Mouse (Mus musculus): Measurements from ENCODE around the gene Pacsin2. TPM values are rescaled to one million over a fixed set of nuclear protein-coding genes. Genes with fewer than 3 reads are reported as not detected.
A peak's percentile ranks its signal among the peaks of the same experiment; 100 is the strongest.
"Not testable (repeated sequence)": the region's sequence is repeated elsewhere in the genome, so short reads cannot be mapped to it uniquely, and the experiment has no call there.

The Pacsin2 gene
- polyA plus RNA-seq, 1 experiment from 2014 or later: 23.4 TPM

DNA sequence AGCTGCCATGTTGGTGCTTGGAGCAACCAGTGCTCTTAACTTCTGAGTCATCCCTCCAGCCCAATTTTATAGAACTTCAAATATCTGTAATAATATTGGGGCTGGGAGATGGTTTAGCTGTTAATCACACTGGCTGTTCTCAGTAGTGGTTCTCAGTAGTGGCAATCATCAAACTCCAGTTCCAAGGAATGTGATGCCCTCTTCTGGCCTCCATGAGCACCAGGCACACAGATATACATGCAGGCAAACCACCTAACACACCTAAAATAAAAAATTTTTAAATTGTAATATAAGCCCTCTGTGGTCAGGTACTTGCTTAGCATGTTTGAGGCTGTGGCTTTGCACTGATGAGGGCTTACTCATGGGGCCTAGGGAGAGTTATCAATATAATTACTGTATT is 98.7 kb downstream of the Pacsin2 start:
- Histone ChIP-seq H3K4me3 (ENCODE audit: low read depth, low read length) (no peak overlapping the region), H3K27me3 (ENCODE audit: control insufficient read depth, insufficient read depth, low read depth, low read length) (no peaks in the 10 kb centered on the region), H3K9ac (ENCODE audit: low read depth, low read length) (no peak overlapping the region), H3K4me2 (ENCODE audit: low read length) (no peak overlapping the region), H3K27ac (ENCODE audit: low read length) (no peak overlapping the region), H3K36me3 (ENCODE audit: control insufficient read depth, insufficient read depth, low read length) (no peaks in the 10 kb centered on the region), H3K4me1 (ENCODE audit: control insufficient read depth, insufficient read depth, low read length) (0 out of 2 replicates have a peak, but pooled peaks cover 2% of the 10 kb centered on the region), H3K9me3 (replicated peaks; ENCODE audit: control insufficient read depth, low read length, poor library complexity, severe bottlenecking) (no peaks in the 10 kb centered on the region)
- ATAC-seq: no peak

DNA sequence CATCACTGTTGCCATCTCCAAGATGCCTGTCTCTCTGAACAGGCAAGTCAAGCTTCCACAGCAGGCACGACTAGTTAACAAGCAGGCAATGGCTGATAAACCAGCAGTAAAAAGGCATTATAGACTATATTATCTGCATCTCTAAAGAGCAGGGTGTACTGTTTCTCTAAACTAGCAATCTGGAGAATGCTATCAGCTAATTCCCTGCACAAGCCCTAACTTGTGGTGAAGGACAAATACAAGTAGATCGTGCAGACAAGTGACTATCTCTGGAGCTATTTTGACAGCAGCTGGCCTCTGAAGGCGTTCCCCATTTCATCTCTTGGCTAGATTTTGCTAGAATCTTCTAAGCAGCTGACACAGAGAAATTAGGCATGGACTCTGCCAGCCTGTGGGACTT is 100.2 kb downstream of the Pacsin2 start:
- H3K4me3 ChIP-seq (ENCODE audit: low read depth, low read length): no peak overlapping the region
- H3K4me1 ChIP-seq (ENCODE audit: control insufficient read depth, insufficient read depth, low read length): 0 out of 2 replicates have a peak, but pooled peaks cover 2% of the 10 kb centered on the region
- H3K27me3 ChIP-seq (ENCODE audit: control insufficient read depth, insufficient read depth, low read depth, low read length): no peaks in the 10 kb centered on the region
- H3K27ac ChIP-seq (ENCODE audit: low read length): no peak overlapping the region
- H3K4me2 ChIP-seq (ENCODE audit: low read length): no peak overlapping the region
- H3K36me3 ChIP-seq (ENCODE audit: control insufficient read depth, insufficient read depth, low read length): no peaks in the 10 kb centered on the region
- no peak overlapping the region for H3K9ac ChIP-seq (ENCODE audit: low read depth, low read length)
- H3K9me3 ChIP-seq (replicated peaks; ENCODE audit: control insufficient read depth, low read length, poor library complexity, severe bottlenecking): no peaks in the 10 kb centered on the region
- WGBS: 74% methylated on average over 3 of the region's 3 CpGs
- no peak for ATAC-seq

DNA sequence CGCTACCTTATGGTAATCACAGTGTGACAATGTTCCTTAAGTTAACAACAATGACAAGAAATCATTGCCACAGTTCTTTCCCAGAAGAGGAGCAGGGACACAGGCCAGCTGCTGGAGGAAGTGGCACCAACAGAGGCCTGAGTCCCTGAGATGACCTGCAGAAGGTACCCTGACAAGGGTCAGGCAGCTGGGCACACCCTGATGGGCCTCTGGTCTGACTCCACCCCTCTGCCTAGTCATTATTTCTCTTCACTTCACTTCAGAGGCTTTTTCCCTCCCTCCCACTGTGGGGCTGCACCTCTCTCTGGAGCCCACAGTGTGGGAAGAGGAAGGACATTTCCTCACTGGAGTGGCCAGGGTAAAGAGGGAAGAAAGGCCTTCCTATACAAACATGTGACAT is 101.6 kb downstream of the Pacsin2 start:
- not testable (repeated sequence) for H3K27me3 ChIP-seq (ENCODE audit: control insufficient read depth, insufficient read depth, low read depth, low read length); H3K36me3 ChIP-seq (ENCODE audit: control insufficient read depth, insufficient read depth, low read length); H3K4me3 ChIP-seq (ENCODE audit: low read depth, low read length); H3K4me1 ChIP-seq (ENCODE audit: control insufficient read depth, insufficient read depth, low read length); H3K9ac ChIP-seq (ENCODE audit: low read depth, low read length); H3K9me3 ChIP-seq (replicated peaks; ENCODE audit: control insufficient read depth, low read length, poor library complexity, severe bottlenecking); ATAC-seq; H3K4me2 ChIP-seq (ENCODE audit: low read length); H3K27ac ChIP-seq (ENCODE audit: low read length)
- 85% methylated on average over 1 of the region's 1 CpGs for WGBS

DNA sequence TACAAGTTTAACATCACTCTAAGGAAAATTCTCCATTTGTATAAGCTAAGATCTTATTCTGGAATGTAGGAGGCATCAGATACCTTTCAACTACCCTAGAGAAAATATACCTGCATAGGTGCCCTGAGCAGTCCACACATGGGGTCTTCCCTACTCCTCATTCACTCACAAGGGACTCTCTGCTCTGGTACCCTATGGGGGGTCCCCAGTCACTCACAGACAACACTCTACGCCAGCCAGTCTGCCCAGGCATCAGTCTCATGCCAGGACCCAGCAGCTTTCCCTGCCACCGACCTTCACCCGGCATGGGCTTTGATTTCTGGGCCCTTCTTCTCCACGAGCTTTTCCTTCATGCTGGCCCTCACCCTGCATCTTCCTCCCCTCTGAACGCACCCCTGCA is 103.5 kb downstream of the Pacsin2 start:
- H3K4me2 ChIP-seq (ENCODE audit: low read length); H3K4me1 ChIP-seq (ENCODE audit: control insufficient read depth, insufficient read depth, low read length); H3K4me3 ChIP-seq (ENCODE audit: low read depth, low read length); H3K27me3 ChIP-seq (ENCODE audit: control insufficient read depth, insufficient read depth, low read depth, low read length); H3K27ac ChIP-seq (ENCODE audit: low read length); H3K9ac ChIP-seq (ENCODE audit: low read depth, low read length); H3K9me3 ChIP-seq (replicated peaks; ENCODE audit: control insufficient read depth, low read length, poor library complexity, severe bottlenecking); H3K36me3 ChIP-seq (ENCODE audit: control insufficient read depth, insufficient read depth, low read length); ATAC-seq: not testable (repeated sequence)
- 60% methylated on average over 4 of the region's 5 CpGs for WGBS

DNA sequence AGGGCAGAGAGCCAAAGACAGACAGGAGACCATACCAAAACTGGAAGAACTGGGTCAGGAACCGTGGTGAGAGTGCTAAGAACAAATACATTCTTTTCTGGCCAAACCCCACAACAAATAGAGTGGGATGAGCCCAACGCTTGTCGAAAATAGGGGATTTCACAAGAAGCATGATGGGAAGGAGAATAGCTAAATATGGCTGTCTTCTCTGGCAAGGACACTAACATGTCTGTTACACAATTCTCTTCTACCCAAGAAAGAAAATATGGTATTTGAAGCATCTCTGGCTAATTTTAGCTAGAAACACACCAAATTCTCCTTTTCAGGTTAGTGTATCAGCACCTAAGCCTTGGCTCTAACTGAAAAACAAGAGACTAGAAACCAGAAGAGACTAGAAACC is 104.3 kb downstream of the Pacsin2 start:
- H3K4me1 ChIP-seq (ENCODE audit: control insufficient read depth, insufficient read depth, low read length): no peaks in the 10 kb centered on the region
- ATAC-seq: no peak
- WGBS: 79% methylated on average over 3 of the region's 3 CpGs
- H3K9ac ChIP-seq (ENCODE audit: low read depth, low read length): no peak overlapping the region
- no peaks in the 10 kb centered on the region for H3K27me3 ChIP-seq (ENCODE audit: control insufficient read depth, insufficient read depth, low read depth, low read length)
- H3K4me2 ChIP-seq (ENCODE audit: low read length): no peak overlapping the region
- H3K27ac ChIP-seq (ENCODE audit: low read length): no peak overlapping the region
- no peaks in the 10 kb centered on the region for H3K9me3 ChIP-seq (replicated peaks; ENCODE audit: control insufficient read depth, low read length, poor library complexity, severe bottlenecking)
- no peaks in the 10 kb centered on the region for H3K36me3 ChIP-seq (ENCODE audit: control insufficient read depth, insufficient read depth, low read length)
- no peak overlapping the region for H3K4me3 ChIP-seq (ENCODE audit: low read depth, low read length)

DNA sequence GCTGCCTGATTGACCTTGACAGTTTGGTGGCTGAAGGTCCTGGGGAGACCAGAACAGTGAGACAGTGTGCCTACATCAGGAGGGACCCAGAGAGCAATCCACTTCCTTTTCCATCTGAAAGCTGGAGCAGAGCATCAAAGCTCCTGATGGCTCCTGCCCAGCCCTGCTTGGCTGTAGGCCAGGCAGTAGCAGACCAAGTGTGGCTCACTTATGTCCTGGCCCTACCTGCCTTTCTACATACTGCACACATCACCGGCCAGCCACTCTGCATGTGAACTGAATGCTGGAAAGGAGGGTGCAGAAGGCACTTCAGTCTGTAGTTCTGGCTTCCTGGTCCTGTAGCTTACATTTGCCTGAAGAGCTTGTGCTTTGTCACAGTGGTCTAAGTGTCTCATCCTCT is 105.9 kb downstream of the Pacsin2 start:
- 92% methylated on average over 1 of the region's 1 CpGs for WGBS
- ATAC-seq: no peak
- no peaks in the 10 kb centered on the region for H3K27me3 ChIP-seq (ENCODE audit: control insufficient read depth, insufficient read depth, low read depth, low read length)

DNA sequence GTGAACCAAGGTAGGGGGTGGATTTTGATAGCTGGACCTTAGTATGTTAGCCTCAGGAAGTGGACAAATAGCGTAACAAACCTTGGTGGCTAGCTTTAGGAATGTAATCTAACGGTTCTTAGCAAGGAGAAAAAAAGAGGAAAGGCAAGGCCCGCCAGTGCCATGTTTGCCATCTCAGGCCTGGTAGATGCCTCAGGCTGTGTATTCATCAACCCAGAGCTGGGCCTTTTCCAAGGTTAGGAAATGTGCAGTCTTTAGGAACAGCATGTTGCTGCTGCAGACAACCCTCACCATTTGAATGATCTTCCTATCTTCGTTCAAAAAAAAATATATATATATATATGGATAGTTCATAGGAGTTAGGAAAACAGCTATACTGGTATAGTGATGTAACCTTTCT is 112.9 kb downstream of the Pacsin2 start:
- Histone ChIP-seq H3K27me3 (ENCODE audit: control insufficient read depth, insufficient read depth, low read depth, low read length) (no peaks in the 10 kb centered on the region; the same call in 1 of the 2 replicates), H3K9me3 (replicated peaks; ENCODE audit: control insufficient read depth, low read length, poor library complexity, severe bottlenecking) (no peaks in the 10 kb centered on the region), H3K4me1 (ENCODE audit: control insufficient read depth, insufficient read depth, low read length) (peaks cover 9% of the 10 kb centered on the region), H3K36me3 (ENCODE audit: control insufficient read depth, insufficient read depth, low read length) (no peaks in the 10 kb centered on the region), H3K9ac (ENCODE audit: low read depth, low read length) (no peak overlapping the region), H3K4me3 (ENCODE audit: low read depth, low read length) (no peak overlapping the region), H3K27ac (ENCODE audit: low read length) (no peak overlapping the region), H3K4me2 (ENCODE audit: low read length) (no peak overlapping the region)
- 96% methylated on average over 4 of the region's 4 CpGs for WGBS
- no peak for ATAC-seq

More for the DNA sequence above, 105.9 kb downstream of the Pacsin2 start:
- Histone ChIP-seq H3K36me3 (ENCODE audit: control insufficient read depth, insufficient read depth, low read length) (no peaks in the 10 kb centered on the region), H3K27ac (ENCODE audit: low read length) (no peak overlapping the region), H3K9me3 (replicated peaks; ENCODE audit: control insufficient read depth, low read length, poor library complexity, severe bottlenecking) (no peaks in the 10 kb centered on the region), H3K4me2 (ENCODE audit: low read length) (no peak overlapping the region), H3K4me3 (ENCODE audit: low read depth, low read length) (no peak overlapping the region), H3K4me1 (ENCODE audit: control insufficient read depth, insufficient read depth, low read length) (no peaks in the 10 kb centered on the region), H3K9ac (ENCODE audit: low read depth, low read length) (no peak overlapping the region)

DNA sequence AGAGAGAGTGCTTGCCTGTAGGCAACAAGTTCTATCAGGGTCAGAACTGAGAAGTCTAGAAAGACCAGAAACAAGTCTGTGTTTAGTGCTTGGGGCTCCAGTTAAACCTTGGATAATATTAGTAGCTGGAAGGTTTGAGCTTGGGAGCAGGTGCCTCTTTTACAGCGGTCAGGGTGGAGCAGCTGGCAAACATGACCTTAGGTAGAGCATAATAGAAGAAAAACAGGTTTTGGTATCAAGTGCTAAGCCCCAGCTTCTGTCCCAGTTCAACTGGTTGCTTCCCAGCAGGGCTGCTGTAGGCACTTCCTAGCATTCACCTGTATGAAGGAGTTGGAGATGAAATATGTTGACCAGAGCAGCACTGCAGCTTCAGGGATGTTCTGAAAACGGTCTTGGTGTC is 113.5 kb downstream of the Pacsin2 start:
- peaks cover 9% of the 10 kb centered on the region for H3K4me1 ChIP-seq (ENCODE audit: control insufficient read depth, insufficient read depth, low read length)
- H3K4me2 ChIP-seq (ENCODE audit: low read length): peak overlapping the region; percentile 84
- H3K27ac ChIP-seq (ENCODE audit: low read length): no peak overlapping the region
- no peak for ATAC-seq
- H3K36me3 ChIP-seq (ENCODE audit: control insufficient read depth, insufficient read depth, low read length): peaks cover 4% of the 10 kb centered on the region; the same call in 1 of the 2 replicates
- H3K27me3 ChIP-seq (ENCODE audit: control insufficient read depth, insufficient read depth, low read depth, low read length): no peaks in the 10 kb centered on the region; the same call in 1 of the 2 replicates
- H3K9ac ChIP-seq (ENCODE audit: low read depth, low read length): no peak overlapping the region
- WGBS: 68% methylated on average over 2 of the region's 2 CpGs
- no peak overlapping the region; the same call in 1 of the 2 replicates for H3K4me3 ChIP-seq (ENCODE audit: low read depth, low read length)
- H3K9me3 ChIP-seq (replicated peaks; ENCODE audit: control insufficient read depth, low read length, poor library complexity, severe bottlenecking): no peaks in the 10 kb centered on the region

DNA sequence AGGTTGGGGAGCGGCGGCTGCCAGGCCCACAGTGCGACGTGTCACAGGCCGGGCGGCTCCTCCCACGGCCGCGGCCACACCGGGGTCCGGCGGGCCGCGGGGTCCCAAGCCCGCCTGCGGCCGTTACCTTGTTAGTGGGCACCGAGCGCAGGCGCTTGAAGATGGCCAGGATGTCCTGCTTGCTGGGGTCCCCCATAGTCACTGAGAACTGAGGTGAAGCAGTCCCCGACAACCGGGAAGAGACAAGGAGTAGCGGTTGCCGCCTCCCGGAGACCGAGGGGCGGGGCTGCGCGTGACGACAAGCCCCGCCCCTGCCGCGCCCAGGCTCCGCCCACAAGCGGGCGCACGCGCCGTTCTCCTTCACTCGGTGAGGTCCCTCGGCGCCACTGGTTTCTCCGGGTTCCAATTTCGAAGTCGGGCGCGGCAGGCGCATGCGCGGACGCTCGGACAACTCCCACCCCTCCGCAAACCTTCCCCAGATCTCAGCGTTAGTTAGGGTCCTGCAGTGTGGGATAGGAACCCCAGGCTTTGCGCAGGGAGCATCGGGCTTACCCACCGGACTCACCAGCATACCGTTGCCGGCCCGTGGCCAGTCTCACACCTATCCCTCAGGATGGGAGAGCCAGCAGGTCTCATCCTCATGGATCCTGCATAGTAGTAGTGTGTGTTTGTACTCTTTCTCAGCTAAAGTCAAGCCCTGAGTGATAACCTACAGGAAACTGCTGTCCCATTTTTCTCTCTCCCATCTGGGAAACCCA is 114.3 kb downstream of the Pacsin2 start, which contains the start of gene Arfgap3:
TSS of gene Arfgap3 (minus strand) at position 294 of the 758 bp plus-strand sequence.
- Histone ChIP-seq H3K9me3 (replicated peaks; ENCODE audit: control insufficient read depth, low read length, poor library complexity, severe bottlenecking) (no peaks in the 10 kb centered on the region), H3K36me3 (ENCODE audit: control insufficient read depth, insufficient read depth, low read length) (peaks cover 4% of the 10 kb centered on the region; the same call in 1 of the 2 replicates), H3K4me1 (ENCODE audit: control insufficient read depth, insufficient read depth, low read length) (peaks cover 9% of the 10 kb centered on the region), H3K9ac (ENCODE audit: low read depth, low read length) (peak within 1 kb of the TSS; percentile 80), H3K27me3 (ENCODE audit: control insufficient read depth, insufficient read depth, low read depth, low read length) (no peaks in the 10 kb centered on the region; the same call in 1 of the 2 replicates), H3K4me3 (ENCODE audit: low read depth, low read length) (peak within 1 kb of the TSS; percentile 70), H3K4me2 (ENCODE audit: low read length) (peak within 1 kb of the TSS; percentile 84), H3K27ac (ENCODE audit: low read length) (peak within 1 kb of the TSS; percentile 64)
- ATAC-seq: peak; percentile 90
- under 1% methylated on average over 55 of the region's 60 CpGs for WGBS
